Mouse (Mus musculus) thymus, postnatal 4 days (tissue): ENCODE data around the gene Rasd1.

Experiments
- DNase-seq: peaks from one replicate; pipeline ENCODE4 v3.0.0; 2021

Rasd1 gene

GRCm38 (mm10) chr11:59964818-59965217 is at the start of gene Rasd1:
TSS of gene Rasd1 (minus strand) at chr11:59964944.
- DNase-seq: peak; percentile 74

- no peak for DNase-seq
Observed at GRCm38 (mm10) chr11:60011516-60011915, 46.8 kb upstream of the Rasd1 start.

GRCm38 (mm10) chr11:60009451-60009850 is 44.7 kb upstream of the Rasd1 start:
- DNase-seq: no peak

- DNase-seq: no peak
Observed at GRCm38 (mm10) chr11:60005866-60006265, 41.1 kb upstream of the Rasd1 start.

GRCm38 (mm10) chr11:60004716-60005115 is 40.0 kb upstream of the Rasd1 start:
- no peak for DNase-seq

- DNase-seq: no peak
Observed at GRCm38 (mm10) chr11:60003811-60004210, 39.1 kb upstream of the Rasd1 start.

- no peak for DNase-seq
Observed at GRCm38 (mm10) chr11:60001231-60001980, 36.7 kb upstream of the Rasd1 start.

- no peak for DNase-seq
Observed at GRCm38 (mm10) chr11:59994318-59994717, 29.6 kb upstream of the Rasd1 start.

GRCm38 (mm10) chr11:59991365-59991764 is 26.6 kb upstream of the Rasd1 start:
- DNase-seq: no peak

GRCm38 (mm10) chr11:59989406-59989805 is 24.7 kb upstream of the Rasd1 start:
- no peak for DNase-seq

GRCm38 (mm10) chr11:59977831-59978230 is 13.1 kb upstream of the Rasd1 start:
- no peak for DNase-seq

- DNase-seq: no peak
Observed at GRCm38 (mm10) chr11:59975241-59975640, 10.5 kb upstream of the Rasd1 start.

GRCm38 (mm10) chr11:59973389-59973788 is 8.6 kb upstream of the Rasd1 start:
- DNase-seq: no peak

GRCm38 (mm10) chr11:59971691-59972090 is 6.9 kb upstream of the Rasd1 start:
- no peak for DNase-seq

GRCm38 (mm10) chr11:59970780-59971179 is 6.0 kb upstream of the Rasd1 start:
- no peak for DNase-seq

GRCm38 (mm10) chr11:59967765-59968164 is 3.0 kb upstream of the Rasd1 start:
- no peak for DNase-seq

GRCm38 (mm10) chr11:59966102-59966483 is 1.3 kb upstream of the Rasd1 start:
- peak; percentile 28 for DNase-seq

GRCm38 (mm10) chr11:59965227-59966101 is 720 bp upstream of the Rasd1 start:
- peak; percentile 78 for DNase-seq

GRCm38 (mm10) chr11:59964163-59964758 is 483 bp downstream of the Rasd1 start:
- peak; percentile 45 for DNase-seq

- peak; percentile 48 for DNase-seq
Observed at GRCm38 (mm10) chr11:59963364-59964162, 1.2 kb downstream of the Rasd1 start.

GRCm38 (mm10) chr11:59962590-59962989 is 2.2 kb downstream of the Rasd1 start:
- DNase-seq: no peak

GRCm38 (mm10) chr11:59961338-59961875 is 3.3 kb downstream of the Rasd1 start:
- DNase-seq: no peak
